Mouse (Mus musculus): ENCODE measurements around the gene Maneal. TPM values are rescaled to one million over a fixed set of nuclear protein-coding genes. Genes with fewer than 3 reads are reported as not detected.

The Maneal gene
- polyA plus RNA-seq, 1 experiment from 2014 or later: 0.34 TPM

DNA sequence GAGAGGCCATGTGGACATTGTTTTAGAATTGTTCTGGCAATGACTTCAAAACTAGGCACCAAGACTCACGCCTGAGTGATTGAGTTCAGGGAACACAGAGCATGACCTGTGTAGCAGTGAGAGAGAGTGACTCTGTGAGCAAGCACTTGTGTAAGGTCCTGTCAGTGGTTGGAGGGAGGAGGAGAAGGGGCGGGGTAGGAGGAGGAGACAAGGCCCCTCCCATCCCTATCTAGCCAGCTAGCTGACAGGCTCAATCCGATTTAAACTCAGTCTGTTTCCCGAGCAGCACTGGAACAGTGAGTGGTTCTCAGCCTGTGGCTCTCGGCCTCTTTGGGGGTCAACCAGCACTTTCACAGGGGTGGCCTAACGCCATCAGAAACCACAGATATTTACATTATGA lies 44.2 kb downstream of the Maneal start:
- WGBS: 30% methylated on average over 6 of the region's 6 CpGs
- Histone ChIP-seq H3K36me3 (ENCODE audit: insufficient read depth, low read length) (peaks cover 11% of the 10 kb centered on the region; the same call in 1 of the 2 replicates), H3K9ac (ENCODE audit: low read depth, low read length) (no peak overlapping the region), H3K4me1 (replicated peaks; ENCODE audit: insufficient read depth, low read length) (no peaks in the 10 kb centered on the region), H3K9me3 (replicated peaks; ENCODE audit: low read length) (no peaks in the 10 kb centered on the region), H3K4me3 (replicated peaks; ENCODE audit: low read depth, low read length) (no peak overlapping the region), H3K27me3 (ENCODE audit: insufficient read depth, low read length) (no peaks in the 10 kb centered on the region), H3K27ac (no peak overlapping the region), H3K4me2 (ENCODE audit: low read length) (no peak overlapping the region)
- no peak for TF ChIP-seq CTCF (IDR thresholded peaks at IDR 0.05; ENCODE audit: low read depth)
- peak; percentile 96 for ATAC-seq (replicated peaks; ENCODE audit: low FRiP score, low read depth)
- peak; percentile 73 for DNase-seq (ENCODE audit: low spot score)

DNA sequence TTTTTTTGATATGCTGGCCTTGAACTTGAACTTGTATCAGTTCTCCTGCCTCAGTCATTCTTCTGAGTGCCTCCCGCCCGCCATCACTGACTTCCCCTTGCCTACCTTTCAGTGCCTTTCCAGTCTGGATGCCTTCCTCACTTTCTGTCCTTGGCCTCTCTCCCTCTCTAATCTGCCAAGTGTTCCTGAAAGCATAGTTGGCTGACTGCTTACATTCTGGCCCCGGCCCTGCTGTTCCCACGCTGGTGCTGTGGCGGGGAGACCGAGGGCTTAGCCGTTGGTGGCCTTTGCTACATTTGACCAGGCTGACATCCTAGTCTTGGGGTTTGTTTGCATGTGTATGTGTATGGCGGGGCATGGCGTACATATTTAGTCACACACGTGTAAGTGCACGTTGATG lies 46.1 kb downstream of the Maneal start:
- Histone ChIP-seq H3K27ac (no peak overlapping the region), H3K4me2 (ENCODE audit: low read length) (no peak overlapping the region), H3K9ac (ENCODE audit: low read depth, low read length) (no peak overlapping the region), H3K9me3 (replicated peaks; ENCODE audit: low read length) (no peaks in the 10 kb centered on the region), H3K4me3 (replicated peaks; ENCODE audit: low read depth, low read length) (no peak overlapping the region), H3K36me3 (ENCODE audit: insufficient read depth, low read length) (peaks cover 8% of the 10 kb centered on the region; the same call in 1 of the 2 replicates), H3K27me3 (ENCODE audit: insufficient read depth, low read length) (no peaks in the 10 kb centered on the region), H3K4me1 (replicated peaks; ENCODE audit: insufficient read depth, low read length) (no peaks in the 10 kb centered on the region)
- DNase-seq (ENCODE audit: low spot score): no peak
- 91% methylated on average over 11 of the region's 11 CpGs for WGBS
- no peak for TF ChIP-seq CTCF (IDR thresholded peaks at IDR 0.05; ENCODE audit: low read depth)
- no peak for ATAC-seq (replicated peaks; ENCODE audit: low FRiP score, low read depth)

DNA sequence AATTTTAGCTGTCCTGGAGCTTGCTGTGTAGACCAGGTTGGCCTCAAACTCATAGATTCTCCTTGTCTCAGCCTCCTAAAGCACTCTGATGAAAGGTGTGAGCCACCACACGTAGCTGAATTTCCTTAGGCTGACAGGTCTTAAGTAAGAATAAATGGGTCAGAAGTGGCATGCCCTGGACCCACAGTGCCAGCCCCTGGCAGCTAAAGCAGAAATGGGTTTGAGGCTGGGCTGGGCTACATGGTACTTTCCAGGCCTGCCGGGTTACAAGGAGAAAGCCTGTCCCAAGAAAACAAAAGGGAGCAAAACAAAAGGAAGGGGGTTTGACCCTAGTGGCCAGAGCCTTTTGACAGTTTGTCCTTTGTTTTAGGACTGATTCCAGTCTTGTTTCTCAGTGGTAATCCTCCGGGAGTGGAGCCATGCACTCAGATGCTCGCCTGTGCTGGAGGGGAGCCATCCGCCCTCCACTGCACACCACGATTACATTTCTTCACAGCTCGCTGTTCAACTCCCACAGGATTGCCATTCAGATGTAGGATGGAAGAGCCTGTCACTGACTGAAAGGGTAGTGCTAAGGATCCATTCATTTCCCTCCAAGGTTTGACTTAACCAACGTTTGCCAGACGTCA lies 50.5 kb downstream of the Maneal start:
- H3K27ac ChIP-seq: no peak overlapping the region
- no peak overlapping the region for H3K4me2 ChIP-seq (ENCODE audit: low read length)
- no peak for ATAC-seq (replicated peaks; ENCODE audit: low FRiP score, low read depth)
- H3K27me3 ChIP-seq (ENCODE audit: insufficient read depth, low read length): no peaks in the 10 kb centered on the region
- H3K9ac ChIP-seq (ENCODE audit: low read depth, low read length): no peak overlapping the region
- no peaks in the 10 kb centered on the region for H3K9me3 ChIP-seq (replicated peaks; ENCODE audit: low read length)
- no peak overlapping the region for H3K4me3 ChIP-seq (replicated peaks; ENCODE audit: low read depth, low read length)
- H3K36me3 ChIP-seq (ENCODE audit: insufficient read depth, low read length): peaks cover 15% of the 10 kb centered on the region
- no peak for TF ChIP-seq CTCF (IDR thresholded peaks at IDR 0.05; ENCODE audit: low read depth)
- DNase-seq (ENCODE audit: low spot score): no peak
- H3K4me1 ChIP-seq (replicated peaks; ENCODE audit: insufficient read depth, low read length): 0 out of 2 replicates have a peak, but pooled peaks cover 3% of the 10 kb centered on the region
- 70% methylated on average over 9 of the region's 9 CpGs for WGBS

DNA sequence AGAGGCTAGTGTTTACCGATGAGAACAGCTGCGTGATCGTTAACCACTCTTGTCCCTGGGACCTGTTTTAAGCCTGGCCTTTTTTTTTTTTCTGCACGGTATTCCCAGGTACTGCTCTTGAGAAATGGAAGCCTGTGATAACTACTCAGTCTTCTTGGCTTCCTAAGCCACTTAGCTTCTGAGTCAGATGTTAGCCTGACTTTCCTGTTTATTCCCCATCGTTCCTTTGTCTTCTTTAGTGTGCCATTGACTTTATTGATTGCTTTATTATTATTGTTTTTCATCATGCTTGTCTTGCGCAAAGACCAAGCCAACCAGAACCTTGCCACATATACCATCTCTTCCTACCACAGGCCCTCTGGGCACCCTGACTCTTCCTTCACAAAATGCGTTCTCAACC lies 51.9 kb downstream of the Maneal start:
- no peak overlapping the region for H3K4me2 ChIP-seq (ENCODE audit: low read length)
- no peak for ATAC-seq (replicated peaks; ENCODE audit: low FRiP score, low read depth)
- no peak overlapping the region for H3K9ac ChIP-seq (ENCODE audit: low read depth, low read length)
- H3K27me3 ChIP-seq (ENCODE audit: insufficient read depth, low read length): no peaks in the 10 kb centered on the region
- 0 out of 2 replicates have a peak, but pooled peaks cover 3% of the 10 kb centered on the region for H3K4me1 ChIP-seq (replicated peaks; ENCODE audit: insufficient read depth, low read length)
- H3K36me3 ChIP-seq (ENCODE audit: insufficient read depth, low read length): peaks cover 19% of the 10 kb centered on the region
- no peak for TF ChIP-seq CTCF (IDR thresholded peaks at IDR 0.05; ENCODE audit: low read depth)
- WGBS: 89% methylated on average over 7 of the region's 7 CpGs
- H3K9me3 ChIP-seq (replicated peaks; ENCODE audit: low read length): no peaks in the 10 kb centered on the region
- H3K4me3 ChIP-seq (replicated peaks; ENCODE audit: low read depth, low read length): no peak overlapping the region
- no peak overlapping the region for H3K27ac ChIP-seq
- no peak for DNase-seq (ENCODE audit: low spot score)

DNA sequence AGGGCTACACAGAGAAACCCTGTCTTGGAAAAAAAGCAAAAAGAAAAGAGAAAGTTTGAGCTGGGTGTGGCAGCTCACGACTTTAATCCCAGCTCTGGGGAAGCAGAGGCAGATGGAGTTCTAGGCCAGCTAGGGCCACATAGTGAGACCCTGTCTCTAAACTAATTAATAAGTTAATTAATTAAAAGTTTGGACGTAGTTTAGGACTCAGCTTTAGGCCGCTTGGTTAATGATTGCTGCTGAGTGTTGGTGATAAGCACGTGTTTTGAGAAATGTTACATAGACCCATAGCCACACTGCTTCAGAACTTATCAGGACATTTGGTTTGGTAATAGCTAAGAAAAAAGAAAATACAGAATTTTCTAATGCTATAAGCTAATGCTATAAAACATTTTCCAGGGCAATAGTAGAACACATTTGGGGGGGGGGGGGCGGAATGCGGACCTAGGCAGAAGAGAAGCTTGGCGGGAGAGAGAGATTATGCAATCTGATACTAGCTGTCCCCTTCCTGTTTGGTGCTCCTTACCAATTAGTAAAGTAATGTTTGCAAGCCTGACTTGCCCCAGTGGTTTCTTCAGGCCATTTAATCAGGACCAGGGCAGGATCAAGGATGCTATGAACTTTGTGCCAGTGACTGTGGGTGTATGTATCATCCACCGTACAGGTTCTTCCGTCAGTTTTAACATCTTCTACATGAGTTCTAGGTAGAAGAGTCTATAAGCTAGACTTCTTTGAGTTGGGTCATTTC lies 52.7 kb downstream of the Maneal start:
- 50% methylated on average over 9 of the region's 9 CpGs for WGBS
- Histone ChIP-seq H3K4me1 (replicated peaks; ENCODE audit: insufficient read depth, low read length) (0 out of 2 replicates have a peak, but pooled peaks cover 3% of the 10 kb centered on the region), H3K36me3 (ENCODE audit: insufficient read depth, low read length) (peaks cover 25% of the 10 kb centered on the region), H3K4me3 (replicated peaks; ENCODE audit: low read depth, low read length) (no peak overlapping the region), H3K9ac (ENCODE audit: low read depth, low read length) (no peak overlapping the region), H3K9me3 (replicated peaks; ENCODE audit: low read length) (no peaks in the 10 kb centered on the region), H3K27me3 (ENCODE audit: insufficient read depth, low read length) (no peaks in the 10 kb centered on the region), H3K4me2 (ENCODE audit: low read length) (no peak overlapping the region), H3K27ac (0 out of 2 replicates have a peak overlapping the region, but pooled peaks have one; percentile 11)
- TF ChIP-seq CTCF (IDR thresholded peaks at IDR 0.05; ENCODE audit: low read depth): no peak
- DNase-seq (ENCODE audit: low spot score): peak; percentile 10
- ATAC-seq (replicated peaks; ENCODE audit: low FRiP score, low read depth): no peak

DNA sequence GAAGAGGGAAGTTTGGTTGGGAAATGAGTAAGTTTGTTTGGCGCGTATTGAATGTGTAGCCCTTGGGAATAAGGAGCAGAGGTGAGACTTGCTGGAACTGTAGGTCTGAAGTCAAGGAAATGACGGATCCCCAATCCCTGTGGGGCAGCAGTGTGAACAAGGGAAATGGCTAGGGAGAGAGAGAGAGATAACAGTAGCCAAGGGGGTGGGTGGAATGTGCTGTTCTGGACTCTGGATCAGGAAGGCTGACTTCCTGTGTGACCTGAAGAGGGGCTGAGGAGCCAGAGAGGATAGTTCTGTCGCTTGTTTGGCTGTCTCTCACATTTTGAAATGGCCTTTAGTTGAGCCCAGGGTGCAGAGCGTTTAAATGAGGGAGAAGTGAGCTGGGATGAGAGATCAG lies 53.5 kb downstream of the Maneal start:
- DNase-seq (ENCODE audit: low spot score) (no peak), ATAC-seq (replicated peaks; ENCODE audit: low FRiP score, low read depth) (no peak)
- Histone ChIP-seq H3K36me3 (ENCODE audit: insufficient read depth, low read length) (peaks cover 25% of the 10 kb centered on the region), H3K27ac (0 out of 2 replicates have a peak overlapping the region, but pooled peaks have one; percentile 11), H3K4me1 (replicated peaks; ENCODE audit: insufficient read depth, low read length) (peaks cover 3% of the 10 kb centered on the region; the same call in 1 of the 2 replicates), H3K4me2 (ENCODE audit: low read length) (no peak overlapping the region), H3K27me3 (ENCODE audit: insufficient read depth, low read length) (no peaks in the 10 kb centered on the region), H3K9me3 (replicated peaks; ENCODE audit: low read length) (no peaks in the 10 kb centered on the region), H3K9ac (ENCODE audit: low read depth, low read length) (no peak overlapping the region), H3K4me3 (replicated peaks; ENCODE audit: low read depth, low read length) (no peak overlapping the region)
- no peak for TF ChIP-seq CTCF (IDR thresholded peaks at IDR 0.05; ENCODE audit: low read depth)
- WGBS: 79% methylated on average over 5 of the region's 5 CpGs

Other genes with a start within 250 kb of the Maneal start
- gene Pou3f1, start 205.4 kb downstream of the Maneal start, polyA plus RNA-seq (2015; fragmentation: Nextera tagmentation; extraction: Ambion mirVana): 0.43 and 0.57 TPM in 2 replicates
- gene Utp11, start 168.6 kb downstream of the Maneal start, polyA plus RNA-seq (2015; fragmentation: Nextera tagmentation; extraction: Ambion mirVana): 61.8 and 63.0 TPM in 2 replicates
- gene Fhl3, start 161.5 kb downstream of the Maneal start, polyA plus RNA-seq (2015; fragmentation: Nextera tagmentation; extraction: Ambion mirVana): 9.4 and 10.0 TPM in 2 replicates
- 92.4 and 103 TPM in 2 replicates for gene Sf3a3, start 147.4 kb downstream of the Maneal start, polyA plus RNA-seq (2015; fragmentation: Nextera tagmentation; extraction: Ambion mirVana)
- 21.8 and 27.0 TPM in 2 replicates for gene Inpp5b, start 120.3 kb downstream of the Maneal start, polyA plus RNA-seq (2015; fragmentation: Nextera tagmentation; extraction: Ambion mirVana)
- gene Mtf1, start 60.1 kb downstream of the Maneal start, polyA plus RNA-seq (2015; fragmentation: Nextera tagmentation; extraction: Ambion mirVana): 11.3 and 14.8 TPM in 2 replicates
- gene Yrdc, start 11.5 kb downstream of the Maneal start, polyA plus RNA-seq (2015; fragmentation: Nextera tagmentation; extraction: Ambion mirVana): 35.1 and 39.2 TPM in 2 replicates
- 65.1 and 80.9 TPM in 2 replicates for gene 1110065P20Rik, start 11.0 kb downstream of the Maneal start, polyA plus RNA-seq (2015; fragmentation: Nextera tagmentation; extraction: Ambion mirVana)
- not detected in 2 replicates for gene Epha10, start 18.7 kb upstream of the Maneal start, polyA plus RNA-seq (2015; fragmentation: Nextera tagmentation; extraction: Ambion mirVana)
- gene 9930104L06Rik, start 74.9 kb upstream of the Maneal start, polyA plus RNA-seq (2015; fragmentation: Nextera tagmentation; extraction: Ambion mirVana): 7.4 and 8.3 TPM in 2 replicates
- 42.8 and 53.9 TPM in 2 replicates for gene Cdca8, start 77.1 kb upstream of the Maneal start, polyA plus RNA-seq (2015; fragmentation: Nextera tagmentation; extraction: Ambion mirVana)
- gene Rspo1, start 124.3 kb upstream of the Maneal start, polyA plus RNA-seq (2015; fragmentation: Nextera tagmentation; extraction: Ambion mirVana): 13.6 and 17.4 TPM in 2 replicates
- 63.7 and 66.1 TPM in 2 replicates for gene Gnl2, start 154.4 kb upstream of the Maneal start, polyA plus RNA-seq (2015; fragmentation: Nextera tagmentation; extraction: Ambion mirVana)
- 0.05 and 0.14 TPM in 2 replicates for gene Dnali1, start 203.5 kb upstream of the Maneal start, polyA plus RNA-seq (2015; fragmentation: Nextera tagmentation; extraction: Ambion mirVana)
- gene Snip1, start 204.5 kb upstream of the Maneal start, polyA plus RNA-seq (2015; fragmentation: Nextera tagmentation; extraction: Ambion mirVana): 25.2 and 26.0 TPM in 2 replicates
- gene Meaf6, start 223.0 kb upstream of the Maneal start, polyA plus RNA-seq (2015; fragmentation: Nextera tagmentation; extraction: Ambion mirVana): 49.5 and 50.8 TPM in 2 replicates

Data from kidney, postnatal 0 days (tissue).